Mouse (Mus musculus) embryonic facial prominence, embryonic 10.5 days (tissue): ENCODE data around the gene Ldlrad3. TPM values are rescaled to one million over a fixed set of nuclear protein-coding genes. Genes with fewer than 3 reads are reported as not detected.

Experiments used
- DNase-seq: peaks from one replicate; pipeline ENCODE4 v3.0.0-alpha.2; 2017; ENCODE audit warnings: low spot score
- H3K27ac ChIP-seq: fragments of 300-500 bp; sonication (generic); replicated peaks from 2 replicates; pipeline ENCODE4 v1.5.1; 2016; ENCODE audit warnings: mild to moderate bottlenecking
- H3K27me3 ChIP-seq: fragments of 300-500 bp; sonication (generic); replicated peaks from 2 replicates; pipeline ENCODE4 v1.6.1; 2016; ENCODE audit warnings: low read depth, mild to moderate bottlenecking; ENCODE audit not compliant: poor library complexity, severe bottlenecking
- H3K36me3 ChIP-seq: fragments of 300-500 bp; sonication (generic); replicated peaks from 2 replicates; pipeline ENCODE4 v1.6.1; 2016; ENCODE audit warnings: mild to moderate bottlenecking, moderate library complexity
- H3K4me1 ChIP-seq: fragments of 300-500 bp; sonication (generic); 2 replicates; pipeline ENCODE4 v1.6.1; 2016
- H3K4me3 ChIP-seq: fragments of 300-500 bp; sonication (generic); 2 replicates; pipeline ENCODE4 v1.5.1; 2016; ENCODE audit warnings: mild to moderate bottlenecking, moderate library complexity
- H3K9me3 ChIP-seq: fragments of 300-500 bp; sonication (generic); 2 replicates; pipeline ENCODE4 v1.6.1; 2016; ENCODE audit warnings: mild to moderate bottlenecking
- WGBS: fragments of 180-500 bp; shearing (Covaris S2); methylation state at CpG from one replicate; pipeline ENCODE4 v1.1.7; 2016; 5-methylcytosine and 5-hydroxymethylcytosine counted together
- polyA plus RNA-seq: library from polyadenylated mRNA; unstranded; fragments of >200 nt; fragmentation: Nextera tagmentation; extraction: Ambion mirVana; gene quantifications from 2 replicates; pipeline ENCODE4 v1.2.1, GENCODE M21; 2016

Gene Ldlrad3
- polyA plus RNA-seq, 1 experiment from 2014 or later, result 56.5 TPM

GRCm38 (mm10) chr2:102006143-102006542, 180.0 kb downstream of the Ldlrad3 start:
- H3K9me3 ChIP-seq, result no peaks in the 10 kb centered on the region
- WGBS, result 16% methylated on average over 4 of the region's 4 CpGs
- H3K27me3 ChIP-seq, result no peaks in the 10 kb centered on the region
- no peaks in the 10 kb centered on the region for H3K36me3 ChIP-seq
- peaks cover 84% of the 10 kb centered on the region for H3K4me1 ChIP-seq
- peak; percentile 27 for DNase-seq
- H3K4me3 ChIP-seq, result no peak overlapping the region
- H3K27ac ChIP-seq, result peak overlapping the region; percentile 70

- WGBS, result 47% methylated on average over 8 of the region's 8 CpGs
- Histone ChIP-seq H3K27ac (peak overlapping the region; percentile 70), H3K36me3 (no peaks in the 10 kb centered on the region), H3K27me3 (no peaks in the 10 kb centered on the region), H3K4me1 (peaks cover 84% of the 10 kb centered on the region), H3K4me3 (no peak overlapping the region), H3K9me3 (no peaks in the 10 kb centered on the region)
- DNase-seq, result no peak
These were observed 180.7 kb downstream of the Ldlrad3 start for GRCm38 (mm10) chr2:102005377-102006007.

DNA sequence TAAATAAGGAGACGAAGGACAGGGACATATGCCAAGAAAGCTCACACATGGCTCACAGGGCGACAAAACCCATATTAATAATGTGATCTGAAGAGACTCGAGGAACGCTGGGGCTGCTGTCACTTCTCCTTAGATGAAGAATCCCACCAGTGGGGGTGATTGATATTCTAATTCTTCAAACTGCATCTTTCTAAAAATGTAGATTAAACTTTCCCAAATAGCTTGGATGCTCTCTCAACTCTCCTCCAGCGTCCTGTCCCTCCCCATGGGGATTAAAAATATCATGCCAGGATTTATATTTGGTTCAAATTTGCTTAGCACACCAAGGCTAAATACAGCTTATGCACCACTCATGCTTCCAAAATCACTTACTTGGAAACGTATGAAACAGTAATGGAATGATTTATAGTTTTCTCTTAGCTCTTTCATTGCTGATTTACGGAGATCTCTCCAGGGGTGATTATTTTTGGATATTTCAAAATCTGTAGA, 182.4 kb downstream of the Ldlrad3 start:
- H3K9me3 ChIP-seq, result no peaks in the 10 kb centered on the region
- no peak overlapping the region for H3K4me3 ChIP-seq
- 76% methylated on average over 7 of the region's 7 CpGs for WGBS
- no peak for DNase-seq
- peaks cover 72% of the 10 kb centered on the region for H3K4me1 ChIP-seq
- H3K36me3 ChIP-seq, result no peaks in the 10 kb centered on the region
- H3K27me3 ChIP-seq, result no peaks in the 10 kb centered on the region
- H3K27ac ChIP-seq, result peak overlapping the region; percentile 77

DNA sequence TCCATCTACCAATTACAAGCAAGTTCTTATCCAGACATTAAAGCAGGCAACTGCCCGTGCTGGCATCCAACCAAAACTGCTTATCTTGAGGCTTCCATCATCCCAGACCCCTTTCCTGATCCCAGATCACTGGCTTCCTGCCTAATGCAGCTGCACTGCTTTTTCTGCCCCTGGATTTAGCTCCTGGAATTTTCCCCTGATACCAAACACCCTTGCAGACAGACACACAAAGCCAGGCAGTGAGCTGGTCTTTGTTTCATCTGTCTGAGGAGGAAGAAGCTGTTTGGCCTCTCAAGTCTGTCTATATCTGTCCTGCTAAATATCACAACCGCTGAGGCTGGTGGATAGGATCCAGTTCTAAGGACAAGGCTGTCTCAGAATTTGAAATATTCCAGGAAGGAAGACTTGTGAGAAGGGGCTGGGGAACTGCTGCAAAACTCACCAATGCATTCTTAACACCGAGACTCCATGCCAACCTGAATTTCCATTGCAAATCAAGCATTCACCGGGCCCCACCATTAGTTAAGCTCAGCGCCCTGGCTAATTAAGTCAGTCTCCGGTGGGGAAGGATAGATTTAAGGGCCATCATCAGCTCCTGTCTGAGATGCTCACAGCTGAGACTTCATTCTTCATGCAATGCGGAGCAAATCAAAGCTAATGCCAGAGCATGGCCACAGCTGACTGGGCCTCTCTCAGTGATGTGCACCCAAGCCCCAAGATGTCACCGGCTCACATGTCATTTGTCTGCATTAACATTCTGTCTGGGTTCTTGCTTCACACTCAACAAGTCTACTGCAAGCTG, 183.0 kb downstream of the Ldlrad3 start:
- Histone ChIP-seq H3K36me3 (no peaks in the 10 kb centered on the region), H3K27ac (peak overlapping the region; percentile 77), H3K9me3 (no peaks in the 10 kb centered on the region), H3K4me1 (peaks cover 66% of the 10 kb centered on the region), H3K27me3 (no peaks in the 10 kb centered on the region), H3K4me3 (no peak overlapping the region)
- peak; percentile 41 for DNase-seq
- WGBS, result 29% methylated on average over 8 of the region's 8 CpGs

DNA sequence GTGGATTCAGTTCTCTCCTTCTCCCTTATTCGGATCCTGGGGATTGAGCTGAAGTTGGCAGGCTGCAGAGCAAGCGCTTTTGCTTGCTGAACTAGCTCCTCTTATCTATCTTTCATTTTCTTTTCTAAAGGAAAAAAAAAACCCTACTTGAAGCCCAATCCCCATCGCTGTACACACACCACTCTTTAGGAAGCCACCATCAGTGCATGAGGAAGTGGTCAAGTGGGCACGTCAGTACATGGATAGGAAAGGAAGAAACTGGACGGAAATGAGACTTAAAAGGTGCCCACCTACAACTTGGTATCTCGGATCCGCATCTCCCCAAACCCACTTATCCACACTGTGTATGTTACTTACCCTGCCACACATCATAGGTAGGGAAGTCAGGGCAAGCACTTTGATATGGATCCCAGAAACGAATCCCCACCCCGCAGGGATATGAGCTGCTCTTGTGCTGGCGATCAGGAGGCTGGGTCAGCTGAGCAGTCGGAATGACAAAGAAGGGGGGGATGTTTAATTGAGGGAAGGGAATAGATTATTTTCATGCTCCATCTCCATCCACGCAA, 183.7 kb downstream of the Ldlrad3 start:
- no peaks in the 10 kb centered on the region for H3K36me3 ChIP-seq
- 68% methylated on average over 12 of the region's 12 CpGs for WGBS
- H3K4me3 ChIP-seq, result no peak overlapping the region
- H3K9me3 ChIP-seq, result no peaks in the 10 kb centered on the region
- peak overlapping the region; percentile 77 for H3K27ac ChIP-seq
- H3K27me3 ChIP-seq, result no peaks in the 10 kb centered on the region
- no peak for DNase-seq
- H3K4me1 ChIP-seq, result peaks cover 60% of the 10 kb centered on the region

DNA sequence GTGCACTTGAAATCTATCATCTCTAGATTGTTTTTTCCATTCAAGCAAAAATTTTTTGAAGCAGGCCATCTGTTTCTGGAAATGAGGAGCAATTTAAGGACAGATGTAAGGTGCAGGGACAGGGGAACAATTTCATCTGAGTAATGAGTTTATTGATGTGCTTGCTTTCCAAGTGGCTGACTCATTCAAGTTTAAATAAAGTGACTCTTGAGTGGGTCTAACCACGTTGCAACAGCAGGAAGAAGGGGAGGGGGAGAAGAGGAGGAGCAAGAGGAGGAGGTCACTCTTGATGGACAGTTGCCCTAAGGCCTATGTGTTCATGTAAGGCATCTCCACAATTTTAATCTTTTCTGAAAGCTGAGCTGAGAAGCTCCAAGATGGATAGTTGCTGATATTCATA, 184.5 kb downstream of the Ldlrad3 start:
- peaks cover 59% of the 10 kb centered on the region for H3K4me1 ChIP-seq
- no peak for DNase-seq

GRCm38 (mm10) chr2:101998911-101999572, 187.1 kb downstream of the Ldlrad3 start:
- peaks cover 34% of the 10 kb centered on the region for H3K4me1 ChIP-seq
- H3K4me3 ChIP-seq, result no peak overlapping the region
- no peak for DNase-seq
- H3K36me3 ChIP-seq, result no peaks in the 10 kb centered on the region
- 80% methylated on average over 11 of the region's 11 CpGs for WGBS
- no peak overlapping the region for H3K27ac ChIP-seq
- no peaks in the 10 kb centered on the region for H3K9me3 ChIP-seq
- no peaks in the 10 kb centered on the region for H3K27me3 ChIP-seq

More for the DNA sequence above, 184.5 kb downstream of the Ldlrad3 start:
- Histone ChIP-seq H3K27me3 (no peaks in the 10 kb centered on the region), H3K9me3 (no peaks in the 10 kb centered on the region), H3K4me3 (no peak overlapping the region), H3K27ac (no peak overlapping the region), H3K36me3 (no peaks in the 10 kb centered on the region)
- 20% methylated on average over 1 of the region's 1 CpGs for WGBS

DNA sequence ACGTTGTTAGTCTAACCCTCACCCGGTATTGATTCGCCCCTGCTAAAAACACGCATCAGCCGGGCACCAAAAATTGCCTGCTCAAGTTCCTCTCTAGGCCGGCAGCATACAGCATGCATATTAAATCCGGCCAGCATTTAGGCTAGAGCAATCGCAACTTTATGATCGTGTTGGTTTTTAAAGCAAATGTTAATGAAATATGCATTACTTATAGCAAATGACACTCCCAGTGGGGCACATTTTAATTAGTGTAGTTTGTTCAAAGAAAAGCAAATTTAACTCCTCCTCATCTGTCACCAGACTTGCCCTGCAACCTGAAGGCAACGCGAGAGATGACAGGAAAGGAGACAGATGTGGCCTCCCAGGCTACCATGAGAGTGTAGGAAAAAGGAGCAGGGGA, 189.2 kb downstream of the Ldlrad3 start:
- H3K36me3 ChIP-seq, result no peaks in the 10 kb centered on the region
- 87% methylated on average over 11 of the region's 11 CpGs for WGBS
- H3K27me3 ChIP-seq, result no peaks in the 10 kb centered on the region
- no peak overlapping the region for H3K27ac ChIP-seq
- H3K4me1 ChIP-seq, result peaks cover 23% of the 10 kb centered on the region
- H3K4me3 ChIP-seq, result no peak overlapping the region
- no peaks in the 10 kb centered on the region for H3K9me3 ChIP-seq
- DNase-seq, result no peak

DNA sequence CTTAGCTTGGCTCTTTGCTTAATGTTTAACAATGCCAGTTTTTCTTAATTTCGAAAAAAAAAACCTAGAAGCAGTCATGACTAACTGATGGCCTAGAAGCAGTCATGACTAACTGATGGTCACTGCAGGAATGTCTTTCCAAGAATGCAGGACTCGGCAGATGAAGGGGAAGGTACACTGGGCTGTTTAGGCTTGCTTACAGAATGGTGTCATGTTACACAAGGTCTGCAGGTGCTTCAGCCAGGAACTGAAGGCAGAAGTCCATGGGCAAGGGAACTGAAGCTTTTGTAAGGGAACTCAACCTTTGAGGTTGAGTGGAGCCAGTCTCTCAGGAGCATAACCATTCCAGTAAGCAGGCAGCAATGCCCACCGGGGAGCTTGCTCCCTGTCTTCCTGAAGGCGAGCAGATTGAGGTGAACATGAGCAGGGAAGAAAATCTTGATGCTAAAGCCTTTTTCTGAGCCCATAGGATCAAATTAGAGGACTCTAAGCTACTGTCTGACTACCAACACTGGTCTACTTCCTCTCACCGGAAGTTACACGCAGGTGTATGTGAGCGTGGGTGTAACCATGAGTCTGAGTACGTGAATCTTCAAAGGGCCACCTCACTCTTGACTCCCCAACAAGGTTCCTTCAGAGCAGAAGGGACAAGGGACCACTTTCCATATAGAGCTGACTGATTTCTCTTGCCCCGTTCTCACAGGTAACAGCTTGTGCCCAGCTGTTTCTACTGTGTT, 193.4 kb downstream of the Ldlrad3 start:
- no peak for DNase-seq
- H3K27me3 ChIP-seq, result no peaks in the 10 kb centered on the region
- H3K27ac ChIP-seq, result no peak overlapping the region
- WGBS, result 85% methylated on average over 9 of the region's 9 CpGs
- H3K4me1 ChIP-seq, result peaks cover 15% of the 10 kb centered on the region
- H3K36me3 ChIP-seq, result no peaks in the 10 kb centered on the region
- no peaks in the 10 kb centered on the region for H3K9me3 ChIP-seq
- no peak overlapping the region for H3K4me3 ChIP-seq

- WGBS, result 86% methylated on average over 2 of the region's 2 CpGs
- no peaks in the 10 kb centered on the region for H3K27me3 ChIP-seq
- DNase-seq, result no peak
These were observed 194.5 kb downstream of the Ldlrad3 start for GRCm38 (mm10) chr2:101991726-101992125.

DNA sequence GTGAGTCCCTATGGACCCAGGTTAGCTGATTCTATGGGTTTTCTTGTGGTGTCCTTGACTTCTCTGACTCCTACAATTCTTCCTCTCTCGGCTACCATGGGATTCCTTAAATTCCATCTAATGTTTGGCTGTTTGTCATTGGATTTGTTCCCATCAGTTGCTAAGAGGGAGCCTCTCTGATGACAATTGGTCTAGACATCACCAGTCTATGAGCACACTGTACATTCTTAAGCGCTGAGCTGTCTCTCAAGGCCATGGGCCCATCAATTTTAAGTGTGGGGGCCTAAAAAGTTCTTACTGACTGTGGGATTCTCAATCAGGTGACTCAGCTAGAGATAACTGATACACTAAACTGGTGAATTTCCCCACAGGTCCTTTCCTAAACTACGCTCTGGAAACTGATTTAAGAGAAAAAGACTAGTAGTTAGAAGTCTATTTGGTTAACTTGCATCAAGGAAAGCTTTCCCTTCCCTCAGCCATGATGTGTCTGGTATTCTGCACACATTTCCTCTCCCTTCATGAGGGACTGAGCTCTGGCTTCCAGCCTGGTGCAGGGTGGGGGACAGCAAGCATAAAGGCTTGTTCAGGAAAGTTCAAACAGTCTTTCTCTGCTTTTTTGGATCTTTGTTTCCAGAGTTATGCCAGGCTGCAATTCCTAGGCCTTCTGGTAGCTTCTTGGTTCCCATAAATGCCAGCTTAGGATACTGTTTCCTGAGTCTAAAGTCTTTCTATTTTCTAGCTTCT, 199.7 kb downstream of the Ldlrad3 start:
- Histone ChIP-seq H3K9me3 (no peaks in the 10 kb centered on the region), H3K27me3 (no peaks in the 10 kb centered on the region), H3K4me3 (no peak overlapping the region), H3K27ac (no peak overlapping the region), H3K36me3 (no peaks in the 10 kb centered on the region), H3K4me1 (peaks cover 46% of the 10 kb centered on the region)
- no peak for DNase-seq
- 77% methylated on average over 3 of the region's 3 CpGs for WGBS

More at GRCm38 (mm10) chr2:101991726-101992125, 194.5 kb downstream of the Ldlrad3 start:
- no peaks in the 10 kb centered on the region for H3K9me3 ChIP-seq
- H3K36me3 ChIP-seq, result no peaks in the 10 kb centered on the region
- H3K4me3 ChIP-seq, result no peak overlapping the region
- H3K4me1 ChIP-seq, result peaks cover 16% of the 10 kb centered on the region
- H3K27ac ChIP-seq, result no peak overlapping the region
